In genomic region chr17:75763391-75763790, GRCm38 (mm10) we compare ENCODE assay signal across 18 mouse cellular contexts.
A peak's percentile ranks its signal among the peaks of the same experiment; 100 is the strongest.
DNase-seq lines count a peak whose midpoint lies in the region; ATAC-seq lines count a peak whose summit lies in the region.
"Had no signal": no experiment of that assay in that cellular context is flagged by ENCODE, and none has a peak within 500 bp of the region (broad histone marks: within the 10 kb centered on the region; RNA-seq: fewer than 3 reads in every experiment).

No protein-coding gene starts in this region.

- DNase-seq in frontal cortex, postnatal 36 days (ENCODE audit: low spot score in 2 of 2), result peak; percentile 21 to 65
- no peak for DNase-seq in frontal cortex, postnatal 25 days (ENCODE audit: low spot score in 2 of 2)
- peak; percentile 46 for DNase-seq in right cerebral cortex, postnatal 25 days
- DNase-seq in right cerebral cortex, postnatal 14 days, result no peak
- DNase-seq in left cerebral cortex, adult 9 months (ENCODE audit: low spot score in 2 of 2), result peak; percentile 26 to 66
- no peak for DNase-seq in lung, postnatal 36 days
- no peak for DNase-seq in heart, postnatal 14 days
- DNase-seq: adrenal gland, postnatal 36 days; cerebellum, adult 8-10 months; heart, adult 11 months; heart, postnatal 36 days; kidney, adult 9 months; kidney, postnatal 36 days; lung, adult 2 months; spleen, adult 18-20 months had no signal

- intact Hi-C loops in heart, postnatal 14 days (cut with DNase I), result no loop called here

- no peak for ATAC-seq in cerebellum, adult (ENCODE audit: insufficient number of reproducible peaks, low FRiP score, low TSS enrichment)
- ATAC-seq: liver, embryonic 12.5 days; midbrain, embryonic 16.5 days had no signal

Comparison
In these comparisons a context has a peak if more than half of its experiments do, and no peak if none do; other contexts are left out.
1. DNase-seq: peak in frontal cortex, postnatal 36 days (2 of 2), right cerebral cortex, postnatal 25 days (single experiment) and left cerebral cortex, adult 9 months (2 of 2); none in frontal cortex, postnatal 25 days (0 of 2), right cerebral cortex, postnatal 14 days (single experiment), lung, postnatal 36 days (single experiment) and heart, postnatal 14 days (0 of 2).